Mouse (Mus musculus) thymus, adult 2 months (tissue): ENCODE results near the gene Pdss2. TPM values are rescaled to one million over a fixed set of nuclear protein-coding genes. Genes with fewer than 3 reads are reported as not detected.

ENCODE experiments used
- DNase-seq: peaks from one replicate; pipeline ENCODE4 v3.0.0; 2021
- H3K27ac ChIP-seq: fragments of 200-500 bp; 2 replicates; pipeline ENCODE4 v1.5.1; 2012; ENCODE audit warnings: low read length, control low read depth; ENCODE audit not compliant: control insufficient read depth, insufficient read depth
- H3K27me3 ChIP-seq: fragments of 200-500 bp; 2 replicates; pipeline ENCODE4 v1.6.1; 2012; ENCODE audit warnings: mild to moderate bottlenecking, low read length, moderate library complexity, mixed read lengths; ENCODE audit not compliant: control insufficient read depth, insufficient read depth
- H3K36me3 ChIP-seq: fragments of 200-500 bp; 2 replicates; pipeline ENCODE4 v1.6.1; 2012; ENCODE audit warnings: mild to moderate bottlenecking, low read length, moderate library complexity; ENCODE audit not compliant: control insufficient read depth, insufficient read depth
- H3K4me1 ChIP-seq: fragments of 200-500 bp; replicated peaks from 2 replicates; pipeline ENCODE4 v1.6.1; 2012; ENCODE audit warnings: low read length; ENCODE audit not compliant: control insufficient read depth, insufficient read depth
- H3K4me3 ChIP-seq: fragments of 200-500 bp; 2 replicates; pipeline ENCODE4 v1.5.1; 2012; ENCODE audit warnings: mild to moderate bottlenecking, low read length, control low read depth, moderate library complexity; ENCODE audit not compliant: control insufficient read depth, insufficient read depth
- CTCF ChIP-seq: fragments of 200-500 bp; IDR thresholded peaks from 2 replicates; pipeline ENCODE4 v1.5.1; 2012; ENCODE audit warnings: mild to moderate bottlenecking, control low read depth, low read length, moderate library complexity, borderline replicate concordance; ENCODE audit not compliant: control insufficient read depth, poor library complexity, insufficient read depth; ENCODE audit errors: extremely low read depth
- POLR2A ChIP-seq: fragments of 200-500 bp; IDR thresholded peaks from 2 replicates; pipeline ENCODE4 v1.6.1; 2012; ENCODE audit warnings: mild to moderate bottlenecking, low read length, control low read depth, moderate library complexity; ENCODE audit not compliant: control insufficient read depth, poor library complexity, insufficient read depth; ENCODE audit errors: extremely low read depth
- WGBS: fragments of 180-500 bp; shearing (Covaris S2); methylation state at CpG from one replicate; pipeline ENCODE4 v1.1.7; 2018; 5-methylcytosine and 5-hydroxymethylcytosine counted together
- polyA plus RNA-seq: library from polyadenylated mRNA; depleted of rRNA; stranded (reverse); fragments of >200 nt; gene quantifications from 2 replicates; pipeline ENCODE4 v1.2.3, GENCODE M21; 2012

The Pdss2 gene
- polyA plus RNA-seq, 1 experiment: 10.5 TPM

- no peaks in the 10 kb centered on the region for H3K36me3 ChIP-seq
- peak overlapping the region; percentile 38; the same call in 1 of the 2 replicates for H3K27ac ChIP-seq
- WGBS: under 1% methylated on average over 25 of the region's 25 CpGs
- H3K4me3 ChIP-seq: peak overlapping the region; percentile 92
- DNase-seq: no peak
- peak; percentile 7; the same call in 1 of the 2 replicates for TF ChIP-seq CTCF
- TF ChIP-seq POLR2A: no peak
- H3K27me3 ChIP-seq: no peaks in the 10 kb centered on the region
- peaks cover 9% of the 10 kb centered on the region for H3K4me1 ChIP-seq
Observed at GRCm38 (mm10) chr10:43221659-43222058, 373 bp downstream of the Pdss2 start.

- Histone ChIP-seq H3K4me1 (peaks cover 9% of the 10 kb centered on the region), H3K4me3 (no peak overlapping the region), H3K27me3 (no peaks in the 10 kb centered on the region), H3K36me3 (no peaks in the 10 kb centered on the region), H3K27ac (no peak overlapping the region)
- 94% methylated on average over 2 of the region's 2 CpGs for WGBS
- TF ChIP-seq CTCF (no peak), POLR2A (no peak)
- no peak for DNase-seq
Observed at GRCm38 (mm10) chr10:43223391-43223790, 2.1 kb downstream of the Pdss2 start.

- Histone ChIP-seq H3K27ac (no peak overlapping the region), H3K27me3 (no peaks in the 10 kb centered on the region), H3K4me3 (no peak overlapping the region), H3K4me1 (peaks cover 7% of the 10 kb centered on the region), H3K36me3 (no peaks in the 10 kb centered on the region)
- TF ChIP-seq CTCF (no peak), POLR2A (no peak)
- WGBS: 79% methylated on average over 1 of the region's 1 CpGs
- DNase-seq: no peak
Observed at GRCm38 (mm10) chr10:43226391-43226790, 5.1 kb downstream of the Pdss2 start.

- no peak for DNase-seq
- H3K27ac ChIP-seq: no peak overlapping the region
- H3K36me3 ChIP-seq: no peaks in the 10 kb centered on the region
- no peak for TF ChIP-seq CTCF
- no peak for TF ChIP-seq POLR2A
- no peaks in the 10 kb centered on the region for H3K27me3 ChIP-seq
- no peak overlapping the region for H3K4me3 ChIP-seq
- 95% methylated on average over 2 of the region's 2 CpGs for WGBS
- H3K4me1 ChIP-seq: no peaks in the 10 kb centered on the region
Observed at GRCm38 (mm10) chr10:43229236-43229635, 8.0 kb downstream of the Pdss2 start.

- no peak for TF ChIP-seq CTCF
- no peak for TF ChIP-seq POLR2A
- H3K4me1 ChIP-seq: no peaks in the 10 kb centered on the region
- no peak overlapping the region for H3K4me3 ChIP-seq
- H3K36me3 ChIP-seq: no peaks in the 10 kb centered on the region
- H3K27ac ChIP-seq: no peak overlapping the region
- no peak for DNase-seq
- WGBS: 74% methylated on average over 4 of the region's 4 CpGs
- H3K27me3 ChIP-seq: no peaks in the 10 kb centered on the region
Observed at GRCm38 (mm10) chr10:43234522-43234921, 13.2 kb downstream of the Pdss2 start.

GRCm38 (mm10) chr10:43235011-43235410 is 13.7 kb downstream of the Pdss2 start:
- Histone ChIP-seq H3K4me1 (no peaks in the 10 kb centered on the region), H3K27ac (no peak overlapping the region), H3K27me3 (no peaks in the 10 kb centered on the region), H3K36me3 (no peaks in the 10 kb centered on the region), H3K4me3 (no peak overlapping the region)
- TF ChIP-seq CTCF (no peak), POLR2A (no peak)
- no peak for DNase-seq
- over 99% methylated on average over 3 of the region's 3 CpGs for WGBS
